Mouse (Mus musculus): Measurements from ENCODE around the gene Dab1. TPM values are rescaled to one million over a fixed set of nuclear protein-coding genes. Genes with fewer than 3 reads are reported as not detected.

Dab1 gene
- total RNA-seq, 2 experiments from 2014 or later = 155 to 170 TPM

DNA sequence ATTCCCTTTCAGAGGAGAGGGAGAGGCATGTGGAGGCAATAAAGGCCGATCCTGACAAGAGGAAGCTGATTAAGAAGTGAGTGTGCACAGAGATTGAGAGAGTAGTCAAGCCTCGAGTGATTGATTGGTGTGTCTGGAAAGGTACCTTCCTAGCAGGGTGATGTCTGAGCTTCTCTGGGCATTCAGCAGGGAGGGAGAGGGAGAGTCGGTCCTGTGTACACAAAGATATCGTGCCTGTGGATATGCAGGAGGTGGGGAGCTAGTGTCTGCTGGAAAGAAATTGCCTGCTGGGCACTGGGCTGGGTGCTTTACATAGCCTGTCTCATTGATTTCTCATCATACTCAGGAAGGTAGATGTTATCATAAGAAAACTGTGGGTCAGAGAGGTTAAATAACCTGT, 420.4 kb downstream of the Dab1 start:
- no peak overlapping the region for H3K27ac ChIP-seq
- TF ChIP-seq CTCF (conservative IDR thresholded peaks at IDR 0.05) = no peak
- DNase-seq (ENCODE audit: low spot score in 2 of 2) = no peak
- no peak overlapping the region for H3K4me3 ChIP-seq

DNA sequence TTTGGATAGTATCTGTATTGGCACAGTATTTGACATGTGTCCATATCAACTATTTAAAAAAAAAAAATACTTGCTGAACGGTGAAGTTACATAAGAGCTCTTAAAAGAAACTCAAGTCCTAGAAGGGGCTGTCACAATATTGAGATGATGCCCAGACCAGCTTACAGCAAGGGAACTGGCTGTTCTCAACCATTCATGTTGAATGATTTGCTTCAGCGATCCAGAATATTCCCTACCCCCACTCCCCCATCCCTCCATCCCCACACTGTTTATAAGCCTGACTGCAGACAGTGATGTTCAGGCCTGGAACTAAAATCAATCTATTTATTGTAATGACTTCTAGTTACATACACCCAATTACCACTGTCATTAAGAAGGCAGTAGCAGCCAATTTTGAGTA, 424.3 kb downstream of the Dab1 start:
- H3K4me3 ChIP-seq = no peak overlapping the region
- peak; percentile 27 to 49 for DNase-seq (ENCODE audit: low spot score in 2 of 2)
- peak overlapping the region; percentile 75 for H3K27ac ChIP-seq
- TF ChIP-seq CTCF (conservative IDR thresholded peaks at IDR 0.05) = no peak

DNA sequence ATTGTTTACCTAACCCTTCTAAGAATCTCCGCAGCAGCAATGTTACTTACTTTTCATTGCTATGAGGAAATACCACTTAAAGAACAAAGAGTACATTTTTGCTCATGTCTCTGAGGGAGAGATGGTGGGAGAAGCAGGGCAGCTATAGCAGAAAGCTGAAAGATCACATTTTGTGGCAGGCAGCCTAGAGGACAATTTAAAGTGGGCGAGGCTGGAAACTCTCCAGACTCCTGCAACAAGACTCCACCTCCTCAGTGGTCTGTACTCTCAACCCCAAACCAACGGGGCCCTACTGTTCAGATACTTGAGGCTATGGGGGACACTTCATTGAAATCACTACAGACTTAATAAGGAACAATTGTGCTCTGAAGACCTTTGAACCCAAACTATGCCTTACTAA, 425.5 kb downstream of the Dab1 start:
- Histone ChIP-seq H3K4me3 (no peak overlapping the region), H3K27ac (peak overlapping the region; percentile 75; the same call in 1 of the 2 replicates)
- no peak for TF ChIP-seq CTCF (conservative IDR thresholded peaks at IDR 0.05)
- no peak for DNase-seq (ENCODE audit: low spot score in 2 of 2)

DNA sequence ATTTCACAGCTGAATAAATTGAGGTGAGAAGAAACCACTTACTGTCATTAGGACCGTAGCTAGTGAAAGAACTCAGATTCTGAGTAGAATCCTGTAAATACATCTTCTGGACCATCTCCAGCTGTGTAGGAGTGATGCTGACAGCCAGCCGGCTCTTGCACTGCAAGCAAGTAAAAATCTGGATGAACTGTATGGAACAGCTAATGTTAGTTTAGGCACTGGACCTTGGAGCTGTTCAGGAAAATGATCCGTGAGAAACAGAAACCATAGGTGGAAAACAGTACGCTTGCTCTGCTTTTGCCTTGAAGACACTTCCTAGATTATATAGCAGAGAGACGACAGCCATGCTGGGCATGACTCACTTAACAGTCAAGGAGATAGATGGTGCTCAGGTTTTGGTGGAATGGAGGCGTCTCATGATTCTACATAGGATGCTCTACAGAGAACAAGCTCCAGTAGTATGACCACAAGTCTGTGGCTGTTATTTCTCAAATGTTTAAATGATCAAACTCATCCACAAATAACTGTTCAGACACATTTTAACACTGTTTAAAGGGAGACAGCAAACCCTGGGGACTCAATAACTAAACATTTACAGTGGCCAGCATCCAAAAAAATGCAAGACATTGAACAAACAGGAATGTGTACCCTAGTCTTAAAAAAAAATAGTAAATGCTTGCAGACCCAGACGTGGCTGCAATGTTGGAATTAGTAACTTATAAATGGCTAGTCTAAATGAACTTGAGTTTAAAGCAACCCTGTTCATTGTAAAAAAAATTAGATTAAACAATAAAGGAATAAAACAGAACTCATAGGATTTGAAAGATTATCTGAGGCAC, 429.0 kb downstream of the Dab1 start:
- H3K4me3 ChIP-seq = no peak overlapping the region
- peak overlapping the region; percentile 59 for H3K27ac ChIP-seq
- TF ChIP-seq CTCF (conservative IDR thresholded peaks at IDR 0.05) = no peak
- no peak for DNase-seq (ENCODE audit: low spot score in 2 of 2)

DNA sequence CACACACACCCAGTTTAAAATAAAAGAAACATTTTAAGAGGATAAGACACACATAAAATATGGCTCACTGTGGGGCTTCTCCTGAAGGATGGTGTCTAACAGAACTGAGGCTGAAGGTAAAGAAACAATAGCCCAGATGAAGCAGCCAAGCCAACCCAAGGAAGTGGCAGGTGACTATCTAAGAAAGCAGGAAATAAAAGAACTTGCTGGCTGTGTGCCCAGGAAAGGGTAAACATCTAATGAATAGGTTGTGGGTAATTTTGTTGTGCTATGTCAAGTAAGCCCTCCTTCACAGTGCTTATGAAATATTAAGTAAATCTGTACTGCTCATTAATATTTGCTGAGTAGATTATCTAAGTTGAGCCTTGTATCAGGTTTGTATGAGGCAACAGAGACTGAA, 438.0 kb downstream of the Dab1 start:
- H3K27ac ChIP-seq = no peak overlapping the region
- no peak for TF ChIP-seq CTCF (conservative IDR thresholded peaks at IDR 0.05)
- H3K4me3 ChIP-seq = no peak overlapping the region
- DNase-seq (ENCODE audit: low spot score in 2 of 2) = no peak

DNA sequence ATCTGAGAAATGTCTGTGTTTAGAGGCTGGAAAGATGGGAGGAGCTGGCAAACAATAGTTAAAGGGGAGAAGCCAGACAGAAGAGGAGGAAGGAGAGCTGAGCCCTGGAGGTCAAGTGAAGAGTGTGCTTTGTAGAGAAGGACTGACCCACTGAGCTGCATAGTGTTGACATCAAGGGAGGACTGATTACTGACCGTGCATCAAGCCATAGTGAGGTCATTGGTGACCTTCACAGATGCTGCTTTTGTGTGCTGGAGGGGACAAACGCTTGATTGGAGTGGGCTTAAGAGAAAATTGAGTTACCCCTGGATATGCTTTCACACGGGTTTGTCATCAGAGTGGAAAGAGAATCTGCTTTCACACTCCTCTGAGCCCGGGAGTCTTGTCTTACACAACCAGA, 440.4 kb downstream of the Dab1 start:
- Histone ChIP-seq H3K27ac (peak overlapping the region; percentile 58; the same call in 1 of the 2 replicates), H3K4me3 (no peak overlapping the region)
- no peak for DNase-seq (ENCODE audit: low spot score in 2 of 2)
- no peak for TF ChIP-seq CTCF (conservative IDR thresholded peaks at IDR 0.05)

DNA sequence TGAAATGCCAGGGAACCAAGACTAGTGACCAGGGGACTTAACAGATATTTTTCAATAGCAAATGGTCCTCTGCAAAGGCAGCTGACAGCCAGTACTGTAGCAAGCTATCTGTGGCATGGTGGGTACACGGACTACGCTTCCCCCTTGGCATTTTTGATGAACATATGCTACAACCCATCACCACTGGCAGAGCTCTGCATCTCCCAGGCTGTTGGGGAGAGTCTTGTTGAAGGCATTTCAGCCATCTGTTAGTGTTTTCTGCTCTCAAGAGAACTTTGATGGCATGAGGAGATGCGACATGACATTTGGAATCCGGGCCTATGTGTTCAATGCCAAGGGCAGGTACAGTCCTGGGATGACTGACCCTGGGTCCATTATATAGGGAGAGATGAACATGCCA, 443.2 kb downstream of the Dab1 start:
- H3K4me3 ChIP-seq = no peak overlapping the region
- TF ChIP-seq CTCF (conservative IDR thresholded peaks at IDR 0.05) = no peak
- DNase-seq (ENCODE audit: low spot score in 2 of 2) = peak in 1 of 2 experiments; percentile 24
- peak overlapping the region; percentile 58; the same call in 1 of the 2 replicates for H3K27ac ChIP-seq

DNA sequence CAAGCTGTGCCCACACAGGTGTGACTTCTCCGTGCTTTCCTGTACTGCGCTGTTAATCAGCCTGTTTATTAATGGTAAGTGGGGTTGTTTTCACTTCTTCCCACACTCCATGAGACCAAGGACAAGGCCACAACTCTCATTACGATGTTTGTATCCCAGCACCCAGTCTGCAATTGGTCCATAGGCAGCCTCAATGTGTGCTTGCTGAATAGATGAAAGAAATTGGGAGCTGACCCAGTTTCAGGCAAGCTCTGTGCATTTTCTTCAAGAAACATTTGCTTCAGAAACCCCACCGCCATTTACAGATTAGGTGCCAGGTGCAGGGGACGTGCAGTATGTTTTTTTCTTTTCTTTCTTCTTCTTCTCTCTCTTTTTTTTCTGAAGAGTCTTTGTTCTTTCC, 447.7 kb downstream of the Dab1 start:
- DNase-seq (ENCODE audit: low spot score in 2 of 2) = no peak
- TF ChIP-seq CTCF (conservative IDR thresholded peaks at IDR 0.05) = no peak
- Histone ChIP-seq H3K4me3 (no peak overlapping the region), H3K27ac (no peak overlapping the region)

DNA sequence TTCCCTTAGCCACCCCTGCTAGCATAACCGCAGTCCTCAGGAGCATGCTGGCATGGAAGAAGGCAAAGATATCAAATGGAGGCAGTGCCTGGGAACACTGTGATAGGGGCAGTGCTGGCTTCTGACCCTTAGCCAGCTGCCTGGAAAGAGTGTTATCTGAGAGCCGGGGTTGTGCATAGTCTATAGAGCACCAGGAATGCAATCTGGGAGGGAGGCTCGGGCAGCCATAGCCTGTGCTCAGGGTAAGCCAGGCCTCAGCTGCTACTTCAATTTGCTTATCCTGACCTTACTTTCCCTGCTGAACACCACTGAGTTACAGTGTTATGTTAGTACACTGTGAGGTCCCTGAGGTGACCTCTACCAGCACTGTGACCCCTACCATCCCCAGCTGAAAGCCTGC, 448.6 kb downstream of the Dab1 start:
- DNase-seq (ENCODE audit: low spot score in 2 of 2) = no peak
- TF ChIP-seq CTCF (conservative IDR thresholded peaks at IDR 0.05) = no peak
- H3K27ac ChIP-seq = no peak overlapping the region
- H3K4me3 ChIP-seq = no peak overlapping the region

DNA sequence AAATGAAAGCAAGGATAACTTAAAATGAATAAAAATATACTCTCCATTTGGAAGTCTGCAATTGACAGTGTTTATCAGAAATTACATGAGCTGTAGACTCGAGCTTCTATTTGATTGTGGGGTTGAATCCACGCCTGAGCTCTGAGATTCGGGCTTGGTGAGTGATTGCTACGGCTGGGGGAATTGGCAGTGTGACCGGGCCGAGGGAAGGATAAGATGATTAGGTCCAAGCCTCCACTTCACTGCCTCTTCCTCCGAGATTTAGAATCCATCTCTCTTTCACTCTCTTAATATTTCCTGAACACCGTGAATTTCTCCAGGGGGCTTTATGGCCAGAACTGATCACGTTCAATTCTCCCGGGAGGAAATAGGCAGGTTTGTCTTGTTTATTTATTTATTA, 452.1 kb downstream of the Dab1 start:
- TF ChIP-seq CTCF (conservative IDR thresholded peaks at IDR 0.05) = no peak
- Histone ChIP-seq H3K4me3 (no peak overlapping the region), H3K27ac (no peak overlapping the region)
- no peak for DNase-seq (ENCODE audit: low spot score in 2 of 2)

DNA sequence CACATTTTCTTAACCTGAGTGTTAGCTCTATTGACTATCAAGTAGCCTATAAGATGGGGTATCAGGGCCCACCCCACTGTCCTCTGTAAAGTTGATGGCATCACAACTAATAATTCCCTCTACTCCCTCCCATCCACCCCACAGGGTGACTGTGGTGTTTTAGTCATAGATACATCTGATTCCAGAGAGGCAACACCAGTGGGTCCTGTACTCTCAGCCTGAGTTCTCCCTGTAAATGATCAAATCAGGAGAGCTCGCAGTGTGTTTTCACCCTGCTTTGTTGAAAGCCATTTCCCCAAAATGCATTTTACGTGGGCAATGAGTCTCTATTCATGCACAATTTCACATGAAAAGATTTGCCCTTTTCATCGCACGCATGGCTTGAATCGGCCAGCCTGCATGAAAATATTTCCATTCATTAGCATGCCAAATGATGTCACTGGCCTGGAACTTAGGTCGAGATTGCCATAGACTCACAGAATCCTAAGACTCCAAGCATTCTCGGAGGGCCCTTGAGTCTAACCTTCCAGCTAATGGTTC, 454.8 kb downstream of the Dab1 start:
- no peak overlapping the region for H3K4me3 ChIP-seq
- no peak overlapping the region for H3K27ac ChIP-seq
- no peak for TF ChIP-seq CTCF (conservative IDR thresholded peaks at IDR 0.05)
- no peak for DNase-seq (ENCODE audit: low spot score in 2 of 2)

DNA sequence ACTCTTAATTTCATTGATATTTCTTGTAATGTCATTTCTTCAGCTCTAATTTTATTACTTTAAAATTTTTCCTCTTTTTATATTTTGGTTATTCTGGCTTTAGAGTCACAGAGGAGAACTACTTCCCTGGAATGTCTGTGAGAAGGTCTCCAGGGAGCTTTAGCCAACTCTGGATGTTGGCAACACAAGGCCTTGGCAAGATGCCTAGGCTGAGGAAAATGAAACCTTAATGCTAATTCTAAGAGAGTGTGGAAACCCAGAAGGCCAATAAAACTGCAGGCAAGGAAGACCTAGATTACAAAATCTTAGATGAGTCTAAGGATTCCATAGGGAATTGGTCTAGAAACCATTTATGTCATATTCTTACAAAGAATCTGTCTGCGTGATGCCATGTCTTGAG, 458.6 kb downstream of the Dab1 start:
- peak in 1 of 2 experiments; percentile 22 for DNase-seq (ENCODE audit: low spot score in 2 of 2)
- no peak for TF ChIP-seq CTCF (conservative IDR thresholded peaks at IDR 0.05)
- no peak overlapping the region for H3K4me3 ChIP-seq

DNA sequence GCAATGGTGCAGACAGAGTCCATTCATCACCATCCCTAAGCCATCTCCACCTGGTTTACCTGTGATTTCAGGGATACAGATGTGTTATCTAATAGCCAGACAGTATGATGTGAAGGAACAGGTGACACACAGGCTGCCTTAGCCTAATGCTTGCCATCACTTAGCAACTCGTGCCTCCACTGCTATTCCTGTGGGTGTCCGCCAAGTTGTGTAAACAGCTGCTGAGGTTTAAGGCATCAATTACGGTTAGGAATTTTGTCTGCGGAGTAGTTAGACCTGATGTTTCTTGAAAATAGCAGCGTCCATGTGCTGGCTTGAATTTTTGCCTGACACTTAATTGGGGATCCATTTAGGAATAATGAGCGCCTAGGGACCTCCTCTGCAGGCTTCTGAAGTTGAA, 487.1 kb downstream of the Dab1 start:
- no peak overlapping the region for H3K27ac ChIP-seq
- TF ChIP-seq CTCF (conservative IDR thresholded peaks at IDR 0.05) = no peak
- no peak overlapping the region for H3K4me3 ChIP-seq
- DNase-seq (ENCODE audit: low spot score in 2 of 2) = no peak

More for the DNA sequence above, 458.6 kb downstream of the Dab1 start:
- H3K27ac ChIP-seq = no peak overlapping the region

DNA sequence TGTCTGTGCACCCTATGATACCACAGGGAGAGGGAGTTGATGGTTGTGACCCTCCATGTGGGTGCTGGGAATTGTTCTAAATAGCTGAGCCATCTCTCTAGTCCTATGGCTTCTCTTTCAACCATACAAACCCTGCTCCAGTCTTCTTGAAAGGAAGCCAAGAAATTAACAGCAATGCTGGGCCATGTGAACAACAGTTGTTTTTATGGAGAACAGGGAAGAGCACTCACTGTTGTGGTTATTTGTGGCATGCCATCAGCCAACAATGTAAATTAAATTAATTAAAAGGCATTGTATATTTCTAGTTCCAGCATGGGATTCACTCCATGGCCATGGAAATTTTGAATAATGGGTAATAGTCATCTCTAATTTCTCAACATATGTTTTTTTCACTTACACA, 492.5 kb downstream of the Dab1 start:
- DNase-seq (ENCODE audit: low spot score in 2 of 2) = no peak
- Histone ChIP-seq H3K4me3 (no peak overlapping the region), H3K27ac (no peak overlapping the region)
- no peak for TF ChIP-seq CTCF (conservative IDR thresholded peaks at IDR 0.05)

Measured in layer of hippocampus, adult 2 months (tissue).